Mouse (Mus musculus) E14TG2a.4 (cell line): Measurements from ENCODE around the gene Ephb2.

Experiments
- CTCF ChIP-seq: conservative IDR thresholded peaks from 2 replicates; pipeline ENCODE4 v1.5.1; 2014; ENCODE audit warnings: low read length
- NANOG ChIP-seq: IDR thresholded peaks from 2 replicates; pipeline ENCODE4 v1.6.1; 2014; ENCODE audit warnings: borderline replicate concordance, low read length, mixed read lengths

DNA sequence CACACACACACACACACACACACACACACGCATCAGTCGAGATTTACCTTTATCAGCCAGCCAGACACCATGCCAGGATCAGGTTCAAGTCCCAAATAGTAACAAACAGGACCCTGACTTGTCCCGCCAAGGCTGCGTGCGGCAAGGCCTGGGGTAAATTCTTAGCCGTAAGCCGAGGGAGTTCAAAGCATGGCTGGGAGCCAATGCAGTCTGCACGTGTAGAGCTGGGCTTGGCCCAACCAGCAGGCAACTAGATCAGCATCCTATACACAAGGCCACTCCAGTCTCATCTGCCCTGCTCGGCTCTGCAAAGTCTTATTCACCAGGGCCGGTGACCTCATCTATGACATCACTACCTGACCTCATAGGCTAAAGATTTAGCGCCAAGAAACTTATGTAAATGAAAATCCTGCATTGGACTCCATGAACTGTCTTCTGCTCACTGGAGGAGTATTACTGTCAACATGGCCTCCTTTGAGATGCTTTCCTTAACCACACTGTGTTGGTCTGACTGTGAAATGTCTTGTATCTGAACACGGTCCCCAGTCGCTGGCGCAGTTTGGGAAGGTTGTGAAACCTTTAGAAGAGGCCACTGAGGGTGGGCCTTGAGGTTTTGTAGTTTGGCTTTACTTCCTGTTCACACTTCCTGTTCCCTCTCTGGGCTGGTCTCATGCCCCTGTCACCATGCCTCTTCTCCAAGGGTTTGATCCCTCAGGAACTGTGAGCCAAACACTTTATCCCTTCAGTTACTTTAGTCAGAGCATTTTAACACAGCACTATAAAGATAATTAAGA is 117.4 kb downstream of the Ephb2 start:
- TF ChIP-seq CTCF (no peak), NANOG (no peak)
